Mouse (Mus musculus) limb, embryonic 13.5 days (tissue): ENCODE results near the gene Med13. TPM values are rescaled to one million over a fixed set of nuclear protein-coding genes. Genes with fewer than 3 reads are reported as not detected.

Source experiments
- ATAC-seq: fragments of 200-750 bp; cut with Nextera tagmentation; 2 replicates; pipeline ENCODE4 v1.8.0; 2017; ENCODE audit warnings: low read depth, moderate number of reproducible peaks, moderate TSS enrichment; ENCODE audit not compliant: low FRiP score
- H3K27ac ChIP-seq: fragments of 300-500 bp; sonication (generic); 2 replicates; pipeline ENCODE4 v1.5.1; 2015; ENCODE audit warnings: inconsistent platforms, mild to moderate bottlenecking, moderate library complexity
- H3K27me3 ChIP-seq: fragments of 300-500 bp; sonication (generic); 2 replicates; pipeline ENCODE4 v1.6.1; 2015; ENCODE audit warnings: mild to moderate bottlenecking, inconsistent platforms
- H3K36me3 ChIP-seq: fragments of 300-500 bp; sonication (generic); 2 replicates; pipeline ENCODE4 v1.6.1; 2015; ENCODE audit warnings: inconsistent platforms, mild to moderate bottlenecking, moderate library complexity
- H3K4me1 ChIP-seq: fragments of 300-500 bp; sonication (generic); 2 replicates; pipeline ENCODE4 v1.6.1; 2015; ENCODE audit warnings: inconsistent platforms
- H3K4me2 ChIP-seq: fragments of 300-500 bp; sonication (generic); replicated peaks from 2 replicates; pipeline ENCODE4 v1.6.1; 2015; ENCODE audit warnings: inconsistent platforms, mild to moderate bottlenecking, moderate library complexity
- H3K4me3 ChIP-seq: fragments of 300-500 bp; sonication (generic); 2 replicates; pipeline ENCODE4 v1.5.1; 2015; ENCODE audit warnings: moderate library complexity, mild to moderate bottlenecking, inconsistent platforms
- H3K9ac ChIP-seq: fragments of 300-500 bp; sonication (generic); 2 replicates; pipeline ENCODE4 v1.6.1; 2015; ENCODE audit warnings: mild to moderate bottlenecking, inconsistent platforms
- H3K9me3 ChIP-seq: fragments of 300-500 bp; sonication (generic); 2 replicates; pipeline ENCODE4 v1.6.1; 2016; ENCODE audit warnings: inconsistent platforms
- WGBS: fragments of 180-500 bp; shearing (Covaris S2); methylation state at CpG from one replicate; pipeline ENCODE4 v1.1.7; 2015; 5-methylcytosine and 5-hydroxymethylcytosine counted together
- polyA plus RNA-seq: library from polyadenylated mRNA; unstranded; fragments of >200 nt; fragmentation: Nextera tagmentation; extraction: Ambion mirVana; gene quantifications from 2 replicates; pipeline ENCODE4 v1.2.1, GENCODE M21; 2015

Med13 gene
- polyA plus RNA-seq, 1 experiment from 2014 or later = 10.2 TPM

- H3K27ac ChIP-seq = no peak overlapping the region
- 95% methylated on average over 1 of the region's 1 CpGs for WGBS
- no peaks in the 10 kb centered on the region for H3K9me3 ChIP-seq
- H3K27me3 ChIP-seq = no peaks in the 10 kb centered on the region
- no peak overlapping the region for H3K4me3 ChIP-seq
- no peak overlapping the region for H3K4me2 ChIP-seq
- H3K9ac ChIP-seq = no peak overlapping the region
- peaks cover 40% of the 10 kb centered on the region for H3K36me3 ChIP-seq
- peaks cover 15% of the 10 kb centered on the region for H3K4me1 ChIP-seq
- ATAC-seq = no peak
Observed at GRCm38 (mm10) chr11:86253342-86253741, 104.1 kb downstream of the Med13 start.

GRCm38 (mm10) chr11:86232446-86232845 is 125.0 kb downstream of the Med13 start:
- ATAC-seq = no peak
- H3K27ac ChIP-seq = no peak overlapping the region
- no peaks in the 10 kb centered on the region for H3K27me3 ChIP-seq
- H3K4me1 ChIP-seq = no peaks in the 10 kb centered on the region
- no peaks in the 10 kb centered on the region for H3K9me3 ChIP-seq
- 51% methylated on average over 4 of the region's 4 CpGs for WGBS
- H3K36me3 ChIP-seq = peaks cover 67% of the 10 kb centered on the region
- no peak overlapping the region for H3K4me2 ChIP-seq
- no peak overlapping the region for H3K4me3 ChIP-seq
- no peak overlapping the region for H3K9ac ChIP-seq

- ATAC-seq = no peak
- no peak overlapping the region for H3K27ac ChIP-seq
- no peak overlapping the region for H3K9ac ChIP-seq
- H3K4me2 ChIP-seq = no peak overlapping the region
- no peaks in the 10 kb centered on the region for H3K4me1 ChIP-seq
- H3K36me3 ChIP-seq = peaks cover 71% of the 10 kb centered on the region
- H3K9me3 ChIP-seq = no peaks in the 10 kb centered on the region
- H3K4me3 ChIP-seq = no peak overlapping the region
- H3K27me3 ChIP-seq = no peaks in the 10 kb centered on the region
- WGBS = 93% methylated on average over 13 of the region's 13 CpGs
Observed at GRCm38 (mm10) chr11:86231781-86232350, 125.5 kb downstream of the Med13 start.

- no peaks in the 10 kb centered on the region for H3K27me3 ChIP-seq
- H3K4me1 ChIP-seq = no peaks in the 10 kb centered on the region
- no peak overlapping the region for H3K9ac ChIP-seq
- H3K4me2 ChIP-seq = no peak overlapping the region
- H3K9me3 ChIP-seq = no peaks in the 10 kb centered on the region
- peaks cover 66% of the 10 kb centered on the region for H3K36me3 ChIP-seq
- H3K27ac ChIP-seq = no peak overlapping the region
- H3K4me3 ChIP-seq = no peak overlapping the region
- WGBS = 83% methylated on average over 8 of the region's 8 CpGs
- no peak for ATAC-seq
Observed at GRCm38 (mm10) chr11:86226646-86227180, 130.7 kb downstream of the Med13 start.

GRCm38 (mm10) chr11:86225761-86226160 is 131.6 kb downstream of the Med13 start:
- 89% methylated on average over 4 of the region's 4 CpGs for WGBS
- Histone ChIP-seq H3K36me3 (peaks cover 61% of the 10 kb centered on the region), H3K27me3 (no peaks in the 10 kb centered on the region), H3K9ac (no peak overlapping the region), H3K4me2 (no peak overlapping the region), H3K27ac (no peak overlapping the region), H3K4me3 (no peak overlapping the region), H3K9me3 (no peaks in the 10 kb centered on the region), H3K4me1 (no peaks in the 10 kb centered on the region)
- ATAC-seq = no peak

Other genes with a start within 250 kb of the Med13 start
- 8.4 and 9.5 TPM in 2 replicates for gene Brip1, start 156.4 kb downstream of the Med13 start, polyA plus RNA-seq
- 34.3 and 35.3 TPM in 2 replicates for gene Ints2, start 100.0 kb downstream of the Med13 start, polyA plus RNA-seq
- 42.6 and 44.9 TPM in 2 replicates for gene Rnft1, start 127.1 kb upstream of the Med13 start, polyA plus RNA-seq
- 84.3 and 84.8 TPM in 2 replicates for gene Rps6kb1, start 187.2 kb upstream of the Med13 start, polyA plus RNA-seq
- 10.9 and 11.7 TPM in 2 replicates for gene Tubd1, start 187.4 kb upstream of the Med13 start, polyA plus RNA-seq